Mouse (Mus musculus) hindbrain, embryonic 12.5 days (tissue): ENCODE measurements around the gene Clba1. TPM values are rescaled to one million over a fixed set of nuclear protein-coding genes. Genes with fewer than 3 reads are reported as not detected.

Experiments used
- ATAC-seq: fragments of 200-750 bp; cut with Nextera tagmentation; 2 replicates; pipeline ENCODE4 v1.8.0; 2017; ENCODE audit warnings: moderate TSS enrichment; ENCODE audit not compliant: low FRiP score
- H3K27ac ChIP-seq: fragments of 300-500 bp; sonication (generic); 2 replicates; pipeline ENCODE4 v1.5.1; 2016; ENCODE audit warnings: mild to moderate bottlenecking
- H3K27me3 ChIP-seq: fragments of 300-500 bp; sonication (generic); 2 replicates; pipeline ENCODE4 v1.6.1; 2016; ENCODE audit warnings: mild to moderate bottlenecking
- H3K36me3 ChIP-seq: fragments of 300-500 bp; sonication (generic); 2 replicates; pipeline ENCODE4 v1.6.1; 2016; ENCODE audit warnings: mild to moderate bottlenecking
- H3K4me1 ChIP-seq: fragments of 300-500 bp; sonication (generic); 2 replicates; pipeline ENCODE4 v1.6.1; 2016
- H3K4me2 ChIP-seq: fragments of 300-500 bp; sonication (generic); replicated peaks from 2 replicates; pipeline ENCODE4 v1.6.1; 2016; ENCODE audit warnings: mild to moderate bottlenecking
- H3K4me3 ChIP-seq: fragments of 300-500 bp; sonication (generic); 2 replicates; pipeline ENCODE4 v1.5.1; 2016; ENCODE audit warnings: mild to moderate bottlenecking
- H3K9ac ChIP-seq: fragments of 300-500 bp; sonication (generic); 2 replicates; pipeline ENCODE4 v1.6.1; 2016; ENCODE audit warnings: mild to moderate bottlenecking, moderate library complexity
- H3K9me3 ChIP-seq: fragments of 300-500 bp; sonication (generic); replicated peaks from 2 replicates; pipeline ENCODE4 v1.6.1; 2016; ENCODE audit warnings: mild to moderate bottlenecking
- WGBS: fragments of 180-500 bp; shearing (Covaris S2); methylation state at CpG from one replicate; pipeline ENCODE4 v1.1.7; 2016; 5-methylcytosine and 5-hydroxymethylcytosine counted together
- polyA plus RNA-seq: library from polyadenylated mRNA; unstranded; fragments of >200 nt; fragmentation: Nextera tagmentation; extraction: Ambion mirVana; gene quantifications from 2 replicates; pipeline ENCODE4 v1.2.1, GENCODE M21; 2016

The Clba1 gene
- polyA plus RNA-seq, 1 experiment from 2014 or later: 19.7 TPM

DNA sequence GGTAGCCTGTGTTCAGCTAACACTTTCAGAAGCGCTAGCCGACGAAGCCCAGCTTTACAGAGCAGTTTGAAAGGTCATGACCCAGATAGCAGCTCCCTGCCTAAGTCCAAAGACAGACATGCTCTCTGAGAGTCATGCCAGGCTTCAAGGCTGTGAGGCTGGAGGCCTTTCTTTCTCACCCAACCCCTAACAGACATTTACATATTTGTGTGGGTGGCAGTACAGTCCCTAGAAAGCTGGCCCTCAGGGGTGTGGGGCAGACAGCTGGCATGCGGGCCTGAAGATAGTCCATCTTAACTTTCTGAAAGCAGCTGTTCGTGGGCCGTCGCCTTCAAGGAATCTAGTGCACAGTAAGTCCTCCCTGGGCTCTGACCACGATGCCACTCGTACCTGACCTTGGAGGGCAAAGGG is 53.2 kb downstream of the Clba1 start:
- WGBS: 67% methylated on average over 9 of the region's 9 CpGs
- no peaks in the 10 kb centered on the region for H3K9me3 ChIP-seq
- no peak for ATAC-seq
- H3K4me2 ChIP-seq: no peak overlapping the region
- H3K4me3 ChIP-seq: no peak overlapping the region
- H3K27me3 ChIP-seq: no peaks in the 10 kb centered on the region
- H3K27ac ChIP-seq: no peak overlapping the region
- H3K4me1 ChIP-seq: no peaks in the 10 kb centered on the region
- H3K36me3 ChIP-seq: no peaks in the 10 kb centered on the region
- H3K9ac ChIP-seq: no peak overlapping the region

DNA sequence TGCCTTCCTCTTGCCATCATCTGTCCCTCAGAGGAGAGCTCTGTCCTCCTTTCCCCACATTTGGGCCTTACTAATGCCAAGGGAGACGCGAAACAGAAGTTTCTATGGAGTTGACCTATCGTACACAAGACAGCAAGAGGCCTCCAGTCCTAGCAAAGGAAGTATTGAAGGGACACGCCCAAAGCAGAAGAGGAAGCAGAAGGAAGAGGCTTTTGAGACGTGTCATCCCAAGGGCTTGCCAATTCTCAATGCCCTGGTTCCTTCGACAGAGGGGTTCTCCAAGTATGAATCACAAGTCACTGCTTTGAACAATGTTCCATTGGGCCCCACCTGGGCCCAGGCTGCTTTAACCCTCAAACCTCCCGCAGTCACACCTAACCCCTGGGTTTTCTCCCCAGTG is 56.1 kb downstream of the Clba1 start:
- Histone ChIP-seq H3K27me3 (peaks cover 6% of the 10 kb centered on the region; the same call in 1 of the 2 replicates), H3K36me3 (no peaks in the 10 kb centered on the region), H3K9ac (no peak overlapping the region), H3K4me2 (no peak overlapping the region), H3K9me3 (no peaks in the 10 kb centered on the region), H3K4me1 (peaks cover 6% of the 10 kb centered on the region), H3K4me3 (no peak overlapping the region), H3K27ac (no peak overlapping the region)
- 90% methylated on average over 7 of the region's 7 CpGs for WGBS
- no peak for ATAC-seq

Other genes with a start within 250 kb of the Clba1 start
- 1.5 and 2.1 TPM in 2 replicates for gene Inf2, start 220.2 kb upstream of the Clba1 start, polyA plus RNA-seq
- gene Adssl1, start 188.9 kb upstream of the Clba1 start, polyA plus RNA-seq: 3.3 and 5.0 TPM in 2 replicates
- 100 and 124 TPM in 2 replicates for gene Siva1, start 164.3 kb upstream of the Clba1 start, polyA plus RNA-seq
- 154 and 156 TPM in 2 replicates for gene Akt1, start 134.1 kb upstream of the Clba1 start, polyA plus RNA-seq
- 5.8 and 7.5 TPM in 2 replicates for gene Zbtb42, start 130.1 kb upstream of the Clba1 start, polyA plus RNA-seq
- 28.3 and 28.5 TPM in 2 replicates for gene Cep170b, start 88.5 kb upstream of the Clba1 start, polyA plus RNA-seq
- 5.0 and 5.4 TPM in 2 replicates for gene Pld4, start 48.3 kb upstream of the Clba1 start, polyA plus RNA-seq
- gene Ahnak2, start 6.3 kb upstream of the Clba1 start, polyA plus RNA-seq: 0.48 and 0.64 TPM in 2 replicates
- 101 TPM in 2 replicates for gene Cdca4, start 20.5 kb downstream of the Clba1 start, polyA plus RNA-seq
- not detected in 2 replicates for gene Gpr132, start 59.3 kb downstream of the Clba1 start, polyA plus RNA-seq
- gene Jag2, start 120.8 kb downstream of the Clba1 start, polyA plus RNA-seq: 9.4 and 10.3 TPM in 2 replicates
- gene Nudt14, start 133.2 kb downstream of the Clba1 start, polyA plus RNA-seq: 51.5 and 65.9 TPM in 2 replicates
- gene Btbd6, start 167.5 kb downstream of the Clba1 start, polyA plus RNA-seq: 34.5 and 34.8 TPM in 2 replicates
- 72.4 and 75.5 TPM in 2 replicates for gene Brf1, start 191.8 kb downstream of the Clba1 start, polyA plus RNA-seq
- gene Pacs2, start 205.6 kb downstream of the Clba1 start, polyA plus RNA-seq: 29.2 and 29.4 TPM in 2 replicates